Mouse (Mus musculus): ENCODE measurements around the gene 1700074P13Rik. TPM values are rescaled to one million over a fixed set of nuclear protein-coding genes. Genes with fewer than 3 reads are reported as not detected.
"Not testable (repeated sequence)": the region's sequence is repeated elsewhere in the genome, so short reads cannot be mapped to it uniquely, and the experiment has no call there.

The 1700074P13Rik gene
- polyA plus RNA-seq (2012) = not detected in 2 replicates

GRCm38 (mm10) chr6:40940457-40940856, at the start of gene 1700074P13Rik:
Gene 1700074P13Rik, minus strand, starts transcription at chr6:40940557.
- Histone ChIP-seq H3K4me1 (ENCODE audit: control insufficient read depth) (no peaks in the 10 kb centered on the region), H3K4me3 (replicated peaks) (no peak within 1 kb of the TSS), H3K9me3 (ENCODE audit: control insufficient read depth, low read length) (no peaks in the 10 kb centered on the region), H3K36me3 (ENCODE audit: control insufficient read depth) (no peaks in the 10 kb centered on the region), H3K27me3 (ENCODE audit: control insufficient read depth) (no peaks in the 10 kb centered on the region)
- TF ChIP-seq TAL1 (IDR thresholded peaks at IDR 0.05; ENCODE audit: low read length) = no peak
- no peak for TF ChIP-seq GATA1 (IDR thresholded peaks at IDR 0.05; ENCODE audit: low read length)

GRCm38 (mm10) chr6:40964454-40964853, 24.1 kb upstream of the 1700074P13Rik start, which contains the start of gene 1810009J06Rik:
Gene 1810009J06Rik, plus strand, starts transcription at chr6:40964754.
- H3K27me3 ChIP-seq (ENCODE audit: control insufficient read depth); H3K9me3 ChIP-seq (ENCODE audit: control insufficient read depth, low read length); H3K36me3 ChIP-seq (ENCODE audit: control insufficient read depth); H3K4me1 ChIP-seq (ENCODE audit: control insufficient read depth); H3K4me3 ChIP-seq (replicated peaks): not testable (repeated sequence)

GRCm38 (mm10) chr6:40953716-40954115, 13.4 kb upstream of the 1700074P13Rik start:
- H3K36me3 ChIP-seq (ENCODE audit: control insufficient read depth) = no peaks in the 10 kb centered on the region
- no peaks in the 10 kb centered on the region for H3K4me1 ChIP-seq (ENCODE audit: control insufficient read depth)
- TF ChIP-seq GATA1 (IDR thresholded peaks at IDR 0.05; ENCODE audit: low read length) (no peak), TAL1 (IDR thresholded peaks at IDR 0.05; ENCODE audit: low read length) (no peak)
- H3K9me3 ChIP-seq (ENCODE audit: control insufficient read depth, low read length) = no peaks in the 10 kb centered on the region
- H3K4me3 ChIP-seq (replicated peaks) = no peak overlapping the region
- no peaks in the 10 kb centered on the region for H3K27me3 ChIP-seq (ENCODE audit: control insufficient read depth)

GRCm38 (mm10) chr6:40951770-40952169, 11.4 kb upstream of the 1700074P13Rik start, which contains the start of gene Gm4744:
Gene Gm4744, minus strand, starts transcription at chr6:40951870.
- Histone ChIP-seq H3K4me1 (ENCODE audit: control insufficient read depth) (no peaks in the 10 kb centered on the region), H3K27me3 (ENCODE audit: control insufficient read depth) (no peaks in the 10 kb centered on the region), H3K36me3 (ENCODE audit: control insufficient read depth) (no peaks in the 10 kb centered on the region), H3K9me3 (ENCODE audit: control insufficient read depth, low read length) (no peaks in the 10 kb centered on the region), H3K4me3 (replicated peaks) (no peak within 1 kb of the TSS)
- TF ChIP-seq TAL1 (IDR thresholded peaks at IDR 0.05; ENCODE audit: low read length) = no peak
- TF ChIP-seq GATA1 (IDR thresholded peaks at IDR 0.05; ENCODE audit: low read length) = no peak

GRCm38 (mm10) chr6:40919954-40920353, 20.4 kb downstream of the 1700074P13Rik start:
- Histone ChIP-seq H3K36me3 (ENCODE audit: control insufficient read depth) (no peaks in the 10 kb centered on the region), H3K9me3 (ENCODE audit: control insufficient read depth, low read length) (no peaks in the 10 kb centered on the region), H3K4me1 (ENCODE audit: control insufficient read depth) (no peaks in the 10 kb centered on the region), H3K4me3 (replicated peaks) (no peak overlapping the region), H3K27me3 (ENCODE audit: control insufficient read depth) (no peaks in the 10 kb centered on the region)
- no peak for TF ChIP-seq GATA1 (IDR thresholded peaks at IDR 0.05; ENCODE audit: low read length)
- TF ChIP-seq TAL1 (IDR thresholded peaks at IDR 0.05; ENCODE audit: low read length) = no peak

- no peak within 1 kb of the TSS for H3K4me3 ChIP-seq (replicated peaks)
Measured at GRCm38 (mm10) chr6:40900287-40900686, 40.1 kb downstream of the 1700074P13Rik start, which contains the start of gene Prss58. Gene Prss58, minus strand, starts transcription at chr6:40900387.

GRCm38 (mm10) chr6:40894716-40895115, 45.6 kb downstream of the 1700074P13Rik start:
- no peak for TF ChIP-seq TAL1 (IDR thresholded peaks at IDR 0.05; ENCODE audit: low read length)
- Histone ChIP-seq H3K9me3 (ENCODE audit: control insufficient read depth, low read length) (no peaks in the 10 kb centered on the region), H3K4me3 (replicated peaks) (no peak overlapping the region), H3K36me3 (ENCODE audit: control insufficient read depth) (no peaks in the 10 kb centered on the region), H3K27me3 (ENCODE audit: control insufficient read depth) (no peaks in the 10 kb centered on the region), H3K4me1 (ENCODE audit: control insufficient read depth) (no peaks in the 10 kb centered on the region)

More at GRCm38 (mm10) chr6:40900287-40900686, 40.1 kb downstream of the 1700074P13Rik start, which contains the start of gene Prss58:
- H3K4me1 ChIP-seq (ENCODE audit: control insufficient read depth) = no peaks in the 10 kb centered on the region
- no peaks in the 10 kb centered on the region for H3K9me3 ChIP-seq (ENCODE audit: control insufficient read depth, low read length)
- no peaks in the 10 kb centered on the region for H3K36me3 ChIP-seq (ENCODE audit: control insufficient read depth)
- H3K27me3 ChIP-seq (ENCODE audit: control insufficient read depth) = no peaks in the 10 kb centered on the region
- no peak for TF ChIP-seq TAL1 (IDR thresholded peaks at IDR 0.05; ENCODE audit: low read length)
- no peak for TF ChIP-seq GATA1 (IDR thresholded peaks at IDR 0.05; ENCODE audit: low read length)

GRCm38 (mm10) chr6:40893577-40893976, 46.8 kb downstream of the 1700074P13Rik start:
- no peak overlapping the region for H3K4me3 ChIP-seq (replicated peaks)
- no peaks in the 10 kb centered on the region for H3K9me3 ChIP-seq (ENCODE audit: control insufficient read depth, low read length)
- H3K4me1 ChIP-seq (ENCODE audit: control insufficient read depth) = no peaks in the 10 kb centered on the region
- no peaks in the 10 kb centered on the region for H3K36me3 ChIP-seq (ENCODE audit: control insufficient read depth)
- TF ChIP-seq TAL1 (IDR thresholded peaks at IDR 0.05; ENCODE audit: low read length) = no peak
- no peak for TF ChIP-seq GATA1 (IDR thresholded peaks at IDR 0.05; ENCODE audit: low read length)
- H3K27me3 ChIP-seq (ENCODE audit: control insufficient read depth) = no peaks in the 10 kb centered on the region

- Histone ChIP-seq H3K9me3 (ENCODE audit: control insufficient read depth, low read length) (no peaks in the 10 kb centered on the region), H3K4me1 (ENCODE audit: control insufficient read depth) (no peaks in the 10 kb centered on the region), H3K27me3 (ENCODE audit: control insufficient read depth) (no peaks in the 10 kb centered on the region), H3K36me3 (ENCODE audit: control insufficient read depth) (no peaks in the 10 kb centered on the region), H3K4me3 (replicated peaks) (no peak overlapping the region)
- no peak for TF ChIP-seq TAL1 (IDR thresholded peaks at IDR 0.05; ENCODE audit: low read length)
- TF ChIP-seq GATA1 (IDR thresholded peaks at IDR 0.05; ENCODE audit: low read length) = no peak
Measured at GRCm38 (mm10) chr6:40891754-40892153, 48.6 kb downstream of the 1700074P13Rik start.

GRCm38 (mm10) chr6:40890973-40891372, 49.4 kb downstream of the 1700074P13Rik start:
- Histone ChIP-seq H3K4me1 (ENCODE audit: control insufficient read depth) (no peaks in the 10 kb centered on the region), H3K27me3 (ENCODE audit: control insufficient read depth) (no peaks in the 10 kb centered on the region), H3K36me3 (ENCODE audit: control insufficient read depth) (no peaks in the 10 kb centered on the region), H3K9me3 (ENCODE audit: control insufficient read depth, low read length) (no peaks in the 10 kb centered on the region), H3K4me3 (replicated peaks) (no peak overlapping the region)
- TF ChIP-seq GATA1 (IDR thresholded peaks at IDR 0.05; ENCODE audit: low read length) (no peak), TAL1 (IDR thresholded peaks at IDR 0.05; ENCODE audit: low read length) (no peak)
